Mouse (Mus musculus): ENCODE results near the gene Isx.

GRCm38 (mm10) chr8:74831322-74831721 is 41.7 kb upstream of the Isx start:
- no peak for TF ChIP-seq CTCF (conservative IDR thresholded peaks at IDR 0.05 in 1 of 2, IDR thresholded peaks at IDR 0.05 in 1 of 2; ENCODE audit: low read depth in 2 of 2, low read length in 2 of 2)
- TF ChIP-seq CHD2 (IDR thresholded peaks at IDR 0.05; ENCODE audit: low read length): no peak
- TF ChIP-seq ZC3H11A (IDR thresholded peaks at IDR 0.05; ENCODE audit: low read depth, low read length): no peak
- TF ChIP-seq POLR2A (IDR thresholded peaks at IDR 0.05; ENCODE audit: low read depth, low read length): no peak
- no peak for TF ChIP-seq KAT2A (IDR thresholded peaks at IDR 0.05; ENCODE audit: insufficient replicate concordance, low read length)

Data from CH12.LX (cell line).